Comparison of ENCODE assay signal across 19 mouse cellular contexts in the genomic region with DNA sequence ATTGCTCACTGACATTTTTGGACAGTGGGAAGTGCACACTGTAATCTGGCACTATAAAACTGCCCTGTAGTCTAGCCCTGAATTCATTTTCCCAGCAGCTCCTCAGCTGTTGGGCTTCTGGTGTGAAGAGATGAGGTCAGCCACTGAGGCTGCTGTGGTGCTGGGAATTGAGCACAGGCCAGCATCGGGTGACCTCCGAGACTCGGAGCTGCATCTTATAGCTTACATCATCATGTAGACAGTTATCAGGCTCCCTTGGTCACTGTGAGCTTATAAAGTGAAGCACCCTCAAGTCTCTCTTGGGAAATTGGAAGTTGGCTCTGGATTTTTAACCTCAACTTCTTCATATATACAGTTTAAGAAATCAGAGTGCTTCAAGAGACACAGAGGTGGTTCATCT.
"Had no signal": no experiment of that assay in that cellular context is flagged by ENCODE, and none has a peak within 500 bp of the region (broad histone marks: within the 10 kb centered on the region; RNA-seq: fewer than 3 reads in every experiment).

No protein-coding gene starts in this region.

- H3K36me3 ChIP-seq: liver, embryonic 13.5 days; liver, embryonic 15.5 days; midbrain, embryonic 10.5 days; midbrain, embryonic 12.5 days; neural tube, embryonic 13.5 days; neural tube, embryonic 15.5 days; stomach, embryonic 15.5 days had no signal

- H3K4me2 ChIP-seq: liver, embryonic 11.5 days; liver, embryonic 13.5 days; liver, embryonic 15.5 days; midbrain, embryonic 12.5 days; neural tube, embryonic 13.5 days; neural tube, embryonic 15.5 days; stomach, embryonic 15.5 days had no signal

- H3K27ac ChIP-seq: liver, embryonic 13.5 days; liver, embryonic 15.5 days; midbrain, embryonic 10.5 days; midbrain, embryonic 12.5 days; neural tube, embryonic 13.5 days; neural tube, embryonic 15.5 days; stomach, embryonic 15.5 days; stomach, postnatal 0 days had no signal

- DNase-seq: liver; liver, embryonic 13.5 days; liver, postnatal 0 days; midbrain, embryonic 14.5 days; retina, postnatal 1 day; right cerebral cortex, adult 18-20 months; thymus, adult 2 months; thymus, postnatal 25 days; thymus, postnatal 4 days had no signal

- H3K4me1 ChIP-seq: liver, embryonic 13.5 days; liver, embryonic 15.5 days; midbrain, embryonic 10.5 days; midbrain, embryonic 12.5 days; neural tube, embryonic 13.5 days; neural tube, embryonic 15.5 days; stomach, embryonic 15.5 days had no signal

- H3K9ac ChIP-seq: liver, embryonic 13.5 days; liver, embryonic 15.5 days; liver, postnatal 0 days; midbrain, embryonic 12.5 days; neural tube, embryonic 13.5 days; neural tube, embryonic 15.5 days; stomach, embryonic 15.5 days had no signal

- H3K27me3 ChIP-seq: liver, embryonic 13.5 days; liver, embryonic 15.5 days; midbrain, embryonic 12.5 days; neural tube, embryonic 13.5 days; neural tube, embryonic 15.5 days; stomach, embryonic 15.5 days had no signal

- ATAC-seq: liver, postnatal 0 days; midbrain, embryonic 16.5 days had no signal

- H3K4me3 ChIP-seq: liver, embryonic 13.5 days; liver, embryonic 15.5 days; midbrain, embryonic 10.5 days; midbrain, embryonic 12.5 days; myocyte; neural tube, embryonic 13.5 days; neural tube, embryonic 15.5 days; stomach, embryonic 15.5 days had no signal

- H3K9me3 ChIP-seq: liver, embryonic 13.5 days; liver, embryonic 15.5 days; midbrain, embryonic 10.5 days; midbrain, embryonic 12.5 days; neural tube, embryonic 13.5 days; neural tube, embryonic 15.5 days; stomach, embryonic 15.5 days had no signal
